ENCODE assay signal across 8 mouse cellular contexts in genomic region chr9:119401801-119402214, GRCm38 (mm10). TPM values are rescaled to one million over a fixed set of nuclear protein-coding genes. Genes with fewer than 3 reads are reported as not detected.
A peak's percentile ranks its signal among the peaks of the same experiment; 100 is the strongest.
DNase-seq lines count a peak whose midpoint lies in the region; ATAC-seq lines count a peak whose summit lies in the region.

TSS of gene Acvr2b (plus strand) at chr9:119402118.

- H3K4me3 ChIP-seq in hindbrain, embryonic 12.5 days, result peak within 1 kb of the TSS; percentile 89

- peak within 1 kb of the TSS; percentile 99 for H3K9ac ChIP-seq in hindbrain, embryonic 12.5 days

- peak; percentile 95 for ATAC-seq in hindbrain, embryonic 12.5 days (ENCODE audit: low FRiP score)

- DNase-seq in MEL-GATA-1-ER (ENCODE audit: extremely low read depth, low read depth), result peak; percentile 46
- DNase-seq in cerebellum, adult 8-10 months, result peak; percentile 88
- DNase-seq in frontal cortex, postnatal 10 days (ENCODE audit: low spot score in 2 of 2), result peak; percentile 91 to 93
- peak; percentile 89 to 93 for DNase-seq in layer of hippocampus, postnatal 14 days (ENCODE audit: low spot score in 2 of 2)
- peak; percentile 98 for DNase-seq in lung, postnatal 10 days
- DNase-seq in ovary, postnatal 36 days (ENCODE audit: low spot score), result peak; percentile 96
- peak; percentile 97 for DNase-seq in thymus, postnatal 14 days

- H3K4me2 ChIP-seq in hindbrain, embryonic 12.5 days (replicated peaks), result peak within 1 kb of the TSS; percentile 70

- H3K27ac ChIP-seq in hindbrain, embryonic 12.5 days, result peak within 1 kb of the TSS; percentile 99

- H3K4me1 ChIP-seq in hindbrain, embryonic 12.5 days, result peaks cover 41% of the 10 kb centered on the region

- WGBS in hindbrain, embryonic 12.5 days, result 0% methylated on average over 14 of the region's 32 CpGs

- no peaks in the 10 kb centered on the region for H3K9me3 ChIP-seq in hindbrain, embryonic 12.5 days (replicated peaks)

- H3K36me3 ChIP-seq in hindbrain, embryonic 12.5 days, result no peaks in the 10 kb centered on the region

- H3K27me3 ChIP-seq in hindbrain, embryonic 12.5 days, result no peaks in the 10 kb centered on the region

RNA-seq across cellular contexts. Expression of gene Acvr2b, which starts in this region (rescaled TPM):
- polyA plus RNA-seq in hindbrain, embryonic 12.5 days (2016; fragmentation: Nextera tagmentation; extraction: Ambion mirVana), result 86.6 and 97.4 TPM in 2 replicates
- 10 to 100 TPM in 1 of 2 experiments, 1 to 10 TPM in 1; 9.4 to 14.4 TPM for total RNA-seq in layer of hippocampus, postnatal 14 days (2021)

Comparison
In these comparisons a context has a peak if more than half of its experiments do, and no peak if none do; other contexts are left out.
1. Peak in every context shown above with its lines: DNase-seq, ATAC-seq, H3K4me3 ChIP-seq and H3K27ac ChIP-seq.
2. DNase-seq: peak in every context shown above with its lines; median percentile 98 in lung, postnatal 10 days; 97 in thymus, postnatal 14 days; 96 in ovary, postnatal 36 days; 92 in frontal cortex, postnatal 10 days; 91 in layer of hippocampus, postnatal 14 days; 88 in cerebellum, adult 8-10 months; 46 in MEL-GATA-1-ER.